Mouse (Mus musculus) bone marrow macrophage, adult 2 months (primary cell): ENCODE measurements around the gene Lpgat1.

ENCODE experiments used
- CTCF ChIP-seq: IDR thresholded peaks from 2 replicates; pipeline ENCODE4 v1.5.1; 2012; ENCODE audit warnings: low read depth, mild to moderate bottlenecking, low read length, moderate library complexity
- POLR2A ChIP-seq: IDR thresholded peaks from 2 replicates; pipeline ENCODE4 v1.6.1; 2012; ENCODE audit warnings: mild to moderate bottlenecking, low read depth, low read length, borderline replicate concordance

DNA sequence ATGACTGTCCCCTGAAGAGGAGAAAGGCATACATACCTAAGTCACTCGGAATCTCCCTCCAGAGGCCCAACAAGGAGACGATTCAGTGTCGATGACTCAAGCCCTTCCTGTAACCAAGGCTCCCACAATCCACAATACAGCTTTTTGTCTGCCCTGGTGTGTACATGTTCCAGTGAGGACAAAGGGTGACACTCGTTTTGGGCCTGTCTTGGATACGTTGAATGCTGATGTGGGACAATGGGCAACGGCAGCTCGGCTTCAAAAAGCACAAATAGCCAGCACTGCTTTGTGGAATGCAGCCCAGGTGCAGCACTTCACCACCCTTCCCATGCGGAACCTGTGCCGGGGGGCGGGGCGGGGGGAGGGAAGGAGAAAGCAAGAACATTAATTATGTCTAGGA, 67.5 kb downstream of the Lpgat1 start:
- TF ChIP-seq CTCF, result no peak
- no peak for TF ChIP-seq POLR2A
